ENCODE assay signal across 9 mouse cellular contexts in the genomic region with DNA sequence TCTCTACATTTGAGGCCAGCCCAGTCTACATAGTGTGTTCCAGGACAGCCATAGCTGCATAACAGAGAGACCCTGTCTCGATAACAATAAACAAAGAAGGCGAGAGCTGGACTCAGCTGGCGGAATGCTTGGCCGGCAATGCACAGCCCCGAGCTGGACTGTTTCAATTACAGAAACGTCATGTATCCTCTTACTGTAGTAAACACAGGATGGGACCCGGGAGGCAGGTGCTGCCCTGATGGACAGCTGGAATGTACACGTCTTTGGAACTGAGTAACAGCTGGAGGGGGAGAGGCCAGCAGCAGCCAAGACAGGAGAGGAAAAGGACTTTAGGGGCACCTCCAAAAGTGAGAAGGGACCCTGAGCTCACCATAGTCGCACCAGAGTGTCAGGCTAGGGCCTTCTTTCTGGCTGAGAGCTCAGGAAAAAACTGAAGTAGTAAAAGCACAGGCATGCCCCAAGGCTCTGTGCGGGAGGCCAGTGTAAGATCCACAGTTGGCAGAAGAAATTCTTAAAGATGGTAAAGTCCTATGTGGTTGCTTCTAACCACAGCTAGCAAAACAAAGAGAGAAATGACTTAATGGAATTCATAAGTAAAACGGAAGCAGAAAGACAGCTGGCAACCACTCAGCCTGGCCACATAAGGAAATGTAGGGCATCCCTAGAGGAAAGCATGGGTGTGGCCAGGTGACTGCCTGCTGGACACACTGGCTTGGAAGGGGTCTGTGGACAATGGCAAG.
DNase-seq lines count a peak whose midpoint lies in the region; ATAC-seq and TF ChIP-seq lines count a peak whose summit lies in the region.
"Had no signal": no experiment of that assay in that cellular context is flagged by ENCODE, and none has a peak within 500 bp of the region (broad histone marks: within the 10 kb centered on the region; RNA-seq: fewer than 3 reads in every experiment).

No protein-coding gene starts in this region.

- H3K9ac ChIP-seq in stomach, postnatal 0 days (ENCODE audit: low read length): no peak overlapping the region
- H3K9ac ChIP-seq: liver, embryonic 15.5 days had no signal

- DNase-seq in heart, embryonic 10.5 days (ENCODE audit: low spot score): no peak
- DNase-seq in heart, adult 18-20 months: no peak
- DNase-seq in thymus, postnatal 0 days (ENCODE audit: low spot score): peak; percentile 46
- DNase-seq in thymus, postnatal 10 days (ENCODE audit: low spot score in 2 of 2): no peak
- DNase-seq in kidney, postnatal 4 days: peak; percentile 44 to 71
- DNase-seq in stomach, postnatal 0 days (ENCODE audit: low spot score): no peak
- DNase-seq in yolk sac, embryonic 10.5 days (ENCODE audit: low spot score): no peak
- DNase-seq in gastrocnemius, postnatal 25 days: no peak

- no peak for ATAC-seq in stomach, postnatal 0 days (ENCODE audit: low FRiP score, low TSS enrichment)

- peak overlapping the region; percentile 19; the same call in 1 of the 2 replicates for H3K27ac ChIP-seq in heart, embryonic 10.5 days
- peak overlapping the region; percentile 56 for H3K27ac ChIP-seq in stomach, postnatal 0 days (replicated peaks)
- H3K27ac ChIP-seq: liver, embryonic 15.5 days had no signal

- no peak for TF ChIP-seq EP300 in stomach, postnatal 0 days (optimal IDR thresholded peaks at IDR 0.05)

- no peaks in the 10 kb centered on the region for H3K9me3 ChIP-seq in heart, embryonic 10.5 days
- H3K9me3 ChIP-seq in stomach, postnatal 0 days (ENCODE audit: control insufficient read depth, low read length): no peaks in the 10 kb centered on the region
- H3K9me3 ChIP-seq: liver, embryonic 15.5 days had no signal

- TF ChIP-seq CTCF in stomach, postnatal 0 days (IDR thresholded peaks at IDR 0.05; ENCODE audit: low read depth): no peak

- WGBS in heart, embryonic 10.5 days: 74% methylated on average over 11 of the region's 11 CpGs
- WGBS in stomach, postnatal 0 days: 34% methylated on average over 11 of the region's 11 CpGs

- no peak overlapping the region for H3K4me3 ChIP-seq in heart, embryonic 10.5 days
- H3K4me3 ChIP-seq in stomach, postnatal 0 days (ENCODE audit: low read depth, low read length): no peak overlapping the region
- H3K4me3 ChIP-seq: liver, embryonic 15.5 days had no signal

- peaks cover 39% of the 10 kb centered on the region for H3K4me1 ChIP-seq in heart, embryonic 10.5 days
- H3K4me1 ChIP-seq in stomach, postnatal 0 days (replicated peaks; ENCODE audit: control insufficient read depth, insufficient read depth): no peaks in the 10 kb centered on the region

- H3K4me2 ChIP-seq in stomach, postnatal 0 days (replicated peaks; ENCODE audit: low read depth): no peak overlapping the region
- H3K4me2 ChIP-seq: liver, embryonic 15.5 days had no signal

- no peaks in the 10 kb centered on the region for H3K36me3 ChIP-seq in heart, embryonic 10.5 days
- H3K36me3 ChIP-seq in stomach, postnatal 0 days (ENCODE audit: control insufficient read depth, insufficient read depth, low read length): no peaks in the 10 kb centered on the region
- H3K36me3 ChIP-seq: liver, embryonic 15.5 days had no signal

- no peaks in the 10 kb centered on the region for H3K27me3 ChIP-seq in heart, embryonic 10.5 days (ENCODE audit: insufficient read depth, poor library complexity, severe bottlenecking)
- no peaks in the 10 kb centered on the region for H3K27me3 ChIP-seq in stomach, postnatal 0 days (ENCODE audit: control insufficient read depth, insufficient read depth, low read length)
- H3K27me3 ChIP-seq: liver, embryonic 15.5 days had no signal

Comparison
In these comparisons a context has a peak if more than half of its experiments do, and no peak if none do; other contexts are left out.
1. DNase-seq: peak in thymus, postnatal 0 days (single experiment) and kidney, postnatal 4 days (2 of 2); none in heart, embryonic 10.5 days (single experiment), heart, adult 18-20 months (0 of 2), thymus, postnatal 10 days (0 of 2), stomach, postnatal 0 days (single experiment), yolk sac, embryonic 10.5 days (single experiment) and gastrocnemius, postnatal 25 days (single experiment).